Mouse (Mus musculus) stomach, postnatal 0 days (tissue): Measurements from ENCODE around the gene Fbxo10. TPM values are rescaled to one million over a fixed set of nuclear protein-coding genes. Genes with fewer than 3 reads are reported as not detected.
"Not testable (repeated sequence)": the region's sequence is repeated elsewhere in the genome, so short reads cannot be mapped to it uniquely, and the experiment has no call there.

Source experiments
- ATAC-seq: fragments of 200-750 bp; cut with Nextera tagmentation; 2 replicates; pipeline ENCODE4 v1.8.0; 2017; ENCODE audit not compliant: low FRiP score, low TSS enrichment
- DNase-seq: peaks from one replicate; pipeline ENCODE4 v3.0.0-alpha.2; 2016; ENCODE audit warnings: low spot score
- H3K27ac ChIP-seq: fragments of 300-500 bp; sonication (generic); replicated peaks from 2 replicates; pipeline ENCODE4 v1.5.1; 2014; ENCODE audit warnings: mild to moderate bottlenecking, control low read depth
- H3K27me3 ChIP-seq: fragments of 300-500 bp; sonication (generic); 2 replicates; pipeline ENCODE4 v1.6.1; 2014; ENCODE audit warnings: low read length; ENCODE audit not compliant: control insufficient read depth, insufficient read depth
- H3K36me3 ChIP-seq: fragments of 300-500 bp; sonication (generic); 2 replicates; pipeline ENCODE4 v1.6.1; 2014; ENCODE audit warnings: low read length, mixed read lengths; ENCODE audit not compliant: control insufficient read depth, insufficient read depth
- H3K4me1 ChIP-seq: fragments of 300-500 bp; sonication (generic); replicated peaks from 2 replicates; pipeline ENCODE4 v1.6.1; 2014; ENCODE audit warnings: antibody characterized with exemption; ENCODE audit not compliant: control insufficient read depth, insufficient read depth
- H3K4me2 ChIP-seq: fragments of 300-500 bp; sonication (generic); replicated peaks from 2 replicates; pipeline ENCODE4 v1.6.1; 2014; ENCODE audit warnings: low read depth, mild to moderate bottlenecking, control low read depth, moderate library complexity
- H3K4me3 ChIP-seq: fragments of 300-500 bp; sonication (generic); 2 replicates; pipeline ENCODE4 v1.5.1; 2014; ENCODE audit warnings: low read depth, low read length, control low read depth
- H3K9ac ChIP-seq: fragments of 300-500 bp; sonication (generic); 2 replicates; pipeline ENCODE4 v1.6.1; 2014; ENCODE audit warnings: mild to moderate bottlenecking, low read length, control low read depth, mixed read lengths
- H3K9me3 ChIP-seq: fragments of 300-500 bp; sonication (generic); 2 replicates; pipeline ENCODE4 v1.6.1; 2016; ENCODE audit warnings: low read length; ENCODE audit not compliant: control insufficient read depth
- CTCF ChIP-seq: IDR thresholded peaks from 2 replicates; pipeline ENCODE4 v1.5.1; 2016; ENCODE audit warnings: antibody characterized with exemption, low read depth, mild to moderate bottlenecking, moderate library complexity
- EP300 ChIP-seq: optimal IDR thresholded peaks from 2 replicates; pipeline ENCODE3; 2016; ENCODE audit warnings: antibody characterized with exemption
- WGBS: fragments of 180-500 bp; shearing (Covaris S2); extraction: QIAGEN DNeasy Blood & Tissue Kit; methylation state at CpG from one replicate; pipeline ENCODE4 v1.1.7; 2014; 5-methylcytosine and 5-hydroxymethylcytosine counted together
- polyA plus RNA-seq: library from polyadenylated mRNA; unstranded; fragments of >200 nt; fragmentation: Nextera tagmentation; extraction: Ambion mirVana; gene quantifications from 2 replicates; pipeline ENCODE4 v1.2.1, GENCODE M21; 2015

The Fbxo10 gene
- polyA plus RNA-seq, 1 experiment from 2014 or later = 4.1 TPM

DNA sequence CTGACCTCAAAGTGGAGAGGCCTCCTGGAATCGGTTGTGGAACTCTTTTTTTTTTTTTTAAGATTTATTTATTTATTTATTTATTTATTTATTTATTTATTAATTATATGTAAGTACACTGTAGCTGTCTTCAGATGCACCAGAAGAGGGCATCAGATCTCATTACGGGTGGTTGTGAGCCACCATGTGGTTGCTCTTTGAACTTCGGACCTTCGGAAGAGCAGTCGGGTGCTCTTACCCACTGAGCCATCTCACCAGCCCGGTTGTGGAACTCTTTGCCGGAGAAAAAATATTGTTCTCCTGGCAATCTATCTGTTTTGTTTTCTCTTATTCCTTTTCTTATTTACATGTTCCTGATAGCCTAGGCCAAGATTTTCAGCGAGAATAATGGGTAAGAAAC lies 45.5 kb downstream of the Fbxo10 start:
- not testable (repeated sequence) for DNase-seq, H3K27ac ChIP-seq, ATAC-seq, H3K4me2 ChIP-seq, H3K9me3 ChIP-seq, H3K4me3 ChIP-seq, H3K4me1 ChIP-seq, H3K36me3 ChIP-seq, H3K9ac ChIP-seq, H3K27me3 ChIP-seq
- WGBS = 56% methylated on average over 8 of the region's 8 CpGs
- TF ChIP-seq CTCF = peak; percentile 48

GRCm38 (mm10) chr4:45037455-45038410 lies 46.7 kb downstream of the Fbxo10 start:
- no peaks in the 10 kb centered on the region for H3K27me3 ChIP-seq
- DNase-seq = no peak
- TF ChIP-seq EP300 (no peak), CTCF (no peak)
- no peak overlapping the region for H3K27ac ChIP-seq
- no peaks in the 10 kb centered on the region; the same call in 1 of the 2 replicates for H3K4me1 ChIP-seq
- 87% methylated on average over 13 of the region's 13 CpGs for WGBS
- H3K9ac ChIP-seq = no peak overlapping the region
- no peaks in the 10 kb centered on the region for H3K9me3 ChIP-seq
- H3K4me2 ChIP-seq = no peak overlapping the region
- no peak for ATAC-seq
- H3K4me3 ChIP-seq = no peak overlapping the region
- H3K36me3 ChIP-seq = no peaks in the 10 kb centered on the region

- H3K27ac ChIP-seq = no peak overlapping the region
- DNase-seq (no peak), ATAC-seq (no peak)
- H3K27me3 ChIP-seq = no peaks in the 10 kb centered on the region
- H3K4me3 ChIP-seq = no peak overlapping the region
- H3K36me3 ChIP-seq = peaks cover 2% of the 10 kb centered on the region; the same call in 1 of the 2 replicates
- H3K9ac ChIP-seq = no peak overlapping the region
- H3K4me2 ChIP-seq = no peak overlapping the region
- TF ChIP-seq EP300 = no peak
- TF ChIP-seq CTCF = no peak
- no peaks in the 10 kb centered on the region; the same call in 1 of the 2 replicates for H3K4me1 ChIP-seq
- 78% methylated on average over 5 of the region's 5 CpGs for WGBS
- no peaks in the 10 kb centered on the region for H3K9me3 ChIP-seq
Measured at GRCm38 (mm10) chr4:45036571-45036970, 47.8 kb downstream of the Fbxo10 start.

- Histone ChIP-seq H3K4me3 (no peak overlapping the region), H3K9ac (no peak overlapping the region), H3K36me3 (peaks cover 3% of the 10 kb centered on the region; the same call in 1 of the 2 replicates), H3K27me3 (no peaks in the 10 kb centered on the region), H3K4me2 (no peak overlapping the region), H3K27ac (no peak overlapping the region), H3K9me3 (no peaks in the 10 kb centered on the region), H3K4me1 (no peaks in the 10 kb centered on the region; the same call in 1 of the 2 replicates)
- 90% methylated on average over 10 of the region's 10 CpGs for WGBS
- DNase-seq (no peak), ATAC-seq (no peak)
- TF ChIP-seq CTCF (no peak), EP300 (no peak)
Measured at GRCm38 (mm10) chr4:45036048-45036447, 48.4 kb downstream of the Fbxo10 start.

- TF ChIP-seq CTCF (no peak), EP300 (no peak)
- H3K4me1 ChIP-seq = no peaks in the 10 kb centered on the region; the same call in 1 of the 2 replicates
- 0 out of 2 replicates have a peak, but pooled peaks have one; percentile 14 for ATAC-seq
- H3K4me3 ChIP-seq = no peak overlapping the region
- H3K27me3 ChIP-seq = no peaks in the 10 kb centered on the region
- no peak overlapping the region for H3K27ac ChIP-seq
- H3K4me2 ChIP-seq = no peak overlapping the region
- H3K9me3 ChIP-seq = no peaks in the 10 kb centered on the region
- WGBS = 47% methylated on average over 16 of the region's 16 CpGs
- H3K36me3 ChIP-seq = peaks cover 3% of the 10 kb centered on the region; the same call in 1 of the 2 replicates
- peak; percentile 69 for DNase-seq
- no peak overlapping the region for H3K9ac ChIP-seq
Measured at GRCm38 (mm10) chr4:45034693-45035628, 49.4 kb downstream of the Fbxo10 start.
